Mouse (Mus musculus) heart, embryonic 14.5 days (tissue): ENCODE data around the gene Ms4a5. TPM values are rescaled to one million over a fixed set of nuclear protein-coding genes. Genes with fewer than 3 reads are reported as not detected.

Experiments
- ATAC-seq: fragments of 200-750 bp; cut with Nextera tagmentation; 2 replicates; pipeline ENCODE4 v1.8.0; 2017; ENCODE audit warnings: low read depth, moderate TSS enrichment; ENCODE audit not compliant: insufficient number of reproducible peaks, insufficient read depth, low FRiP score
- H3K27ac ChIP-seq, 2 experiments: fragments of 200-500 bp in 1 of 2; fragments of 300-500 bp in 1 of 2; sonication (generic) in 1 of 2; replicated peaks in 1 of 2; 2 replicates each; pipeline ENCODE4 v1.5.1; 2012 to 2014; ENCODE audit warnings: low read depth in 2 of 2, low read length in 2 of 2, control low read depth in 1 of 2, mild to moderate bottlenecking in 1 of 2, mixed read lengths in 1 of 2; ENCODE audit not compliant: control insufficient read depth in 1 of 2, insufficient read depth in 1 of 2
- H3K27me3 ChIP-seq: fragments of 300-500 bp; sonication (generic); 2 replicates; pipeline ENCODE4 v1.6.1; 2014; ENCODE audit warnings: mild to moderate bottlenecking, low read length, control low read depth; ENCODE audit not compliant: control insufficient read depth, insufficient read depth
- H3K36me3 ChIP-seq: fragments of 300-500 bp; sonication (generic); 2 replicates; pipeline ENCODE4 v1.6.1; 2014; ENCODE audit warnings: mild to moderate bottlenecking, control low read depth, low read length, mixed read lengths; ENCODE audit not compliant: control insufficient read depth, insufficient read depth
- H3K4me1 ChIP-seq, 2 experiments: fragments of 200-500 bp in 1 of 2; fragments of 300-500 bp in 1 of 2; sonication (generic) in 1 of 2; 2 replicates each; pipeline ENCODE4 v1.6.1; 2012 to 2014; ENCODE audit warnings: low read length in 2 of 2, control low read depth in 1 of 2, mixed read lengths in 1 of 2; ENCODE audit not compliant: control insufficient read depth in 2 of 2, insufficient read depth in 2 of 2
- H3K4me2 ChIP-seq: fragments of 300-500 bp; sonication (generic); 2 replicates; pipeline ENCODE4 v1.6.1; 2014; ENCODE audit warnings: mild to moderate bottlenecking, low read length
- H3K4me3 ChIP-seq, 2 experiments: fragments of 200-500 bp in 1 of 2; fragments of 300-500 bp in 1 of 2; sonication (generic) in 1 of 2; 2 replicates each; pipeline ENCODE4 v1.5.1; 2012 to 2014; ENCODE audit warnings: low read length in 2 of 2, mild to moderate bottlenecking in 2 of 2, control low read depth in 1 of 2, low read depth in 1 of 2, moderate library complexity in 1 of 2; ENCODE audit not compliant: control insufficient read depth in 1 of 2, insufficient read depth in 1 of 2
- H3K9ac ChIP-seq: fragments of 300-500 bp; sonication (generic); 2 replicates; pipeline ENCODE4 v1.6.1; 2014; ENCODE audit warnings: mild to moderate bottlenecking, low read length
- H3K9me3 ChIP-seq: fragments of 300-500 bp; sonication (generic); 2 replicates; pipeline ENCODE4 v1.6.1; 2016; ENCODE audit warnings: low read length, control low read depth; ENCODE audit not compliant: control insufficient read depth
- WGBS: fragments of 180-500 bp; shearing (Covaris S2); extraction: QIAGEN DNeasy Blood & Tissue Kit; methylation state at CpG from one replicate; pipeline ENCODE4 v1.1.7; 2014; 5-methylcytosine and 5-hydroxymethylcytosine counted together
- polyA plus RNA-seq: library from polyadenylated mRNA; unstranded; fragments of >200 nt; fragmentation: Nextera tagmentation; extraction: Ambion mirVana; gene quantifications from 2 replicates; pipeline ENCODE4 v1.2.1, GENCODE M21; 2014

The Ms4a5 gene
- polyA plus RNA-seq, 1 experiment from 2014 or later, result not detected

DNA sequence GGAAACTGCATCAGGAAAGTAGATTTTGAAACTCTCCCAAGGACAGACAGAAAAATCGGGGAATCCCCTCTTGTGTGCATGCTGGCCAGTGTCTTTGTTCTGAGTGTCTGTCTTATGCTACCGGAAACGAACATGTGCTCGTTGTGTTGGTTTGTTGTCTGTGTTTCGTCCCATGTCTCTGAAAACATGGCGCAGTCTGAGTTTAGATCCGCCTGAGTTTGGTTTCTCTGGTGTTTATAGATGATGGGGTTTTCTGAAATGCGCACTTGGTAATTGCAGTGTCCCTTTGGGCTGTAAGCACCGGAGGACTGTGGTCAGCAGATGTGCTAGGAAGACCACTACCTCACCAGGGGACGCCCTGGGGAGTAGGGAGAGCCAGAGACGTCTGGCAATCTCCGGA lies 9.3 kb upstream of the Ms4a5 start:
- H3K27ac ChIP-seq, result peak overlapping the region; percentile 33; a peak in 1 of 4 replicates

DNA sequence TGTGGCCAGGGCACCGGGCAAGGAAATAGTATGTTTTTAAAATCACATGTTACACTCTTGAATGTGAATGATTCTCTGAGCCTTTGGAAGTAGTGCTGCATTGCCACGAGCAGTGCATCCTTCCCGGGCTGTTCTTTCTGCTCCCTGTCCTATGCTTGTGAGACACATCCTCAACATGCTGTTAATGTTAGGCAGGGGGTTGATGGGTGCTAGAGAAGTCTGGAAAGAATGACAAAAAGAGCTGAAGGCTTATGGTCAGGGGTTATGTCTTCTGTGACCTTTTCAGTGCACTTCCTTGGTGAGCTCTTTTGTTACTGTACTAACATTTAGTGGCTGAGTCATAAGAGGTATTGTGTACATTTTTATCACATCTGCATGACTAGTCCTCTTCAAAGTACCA lies 3.5 kb downstream of the Ms4a5 start:
- no peaks in the 10 kb centered on the region for H3K27me3 ChIP-seq
- H3K36me3 ChIP-seq, result no peaks in the 10 kb centered on the region
- H3K9me3 ChIP-seq, result no peaks in the 10 kb centered on the region
- WGBS, result 78% methylated on average over 3 of the region's 3 CpGs
- H3K9ac ChIP-seq, result no peak overlapping the region
- no peak for ATAC-seq
- no peaks in the 10 kb centered on the region for H3K4me1 ChIP-seq
- H3K27ac ChIP-seq, result no peak overlapping the region
- no peak overlapping the region for H3K4me2 ChIP-seq
- no peak overlapping the region for H3K4me3 ChIP-seq

More for the DNA sequence above, 9.3 kb upstream of the Ms4a5 start:
- H3K4me2 ChIP-seq, result peak overlapping the region; percentile 69
- peak overlapping the region; percentile 46 to 73 for H3K4me3 ChIP-seq
- 2% methylated on average over 12 of the region's 12 CpGs for whole genome bisulfite sequencing
- H3K4me1 ChIP-seq, result no peaks in the 10 kb centered on the region
- H3K9ac ChIP-seq, result peak overlapping the region; percentile 72
- no peaks in the 10 kb centered on the region for H3K9me3 ChIP-seq
- no peaks in the 10 kb centered on the region for H3K27me3 ChIP-seq
- no peaks in the 10 kb centered on the region for H3K36me3 ChIP-seq
- no peak for ATAC-seq

DNA sequence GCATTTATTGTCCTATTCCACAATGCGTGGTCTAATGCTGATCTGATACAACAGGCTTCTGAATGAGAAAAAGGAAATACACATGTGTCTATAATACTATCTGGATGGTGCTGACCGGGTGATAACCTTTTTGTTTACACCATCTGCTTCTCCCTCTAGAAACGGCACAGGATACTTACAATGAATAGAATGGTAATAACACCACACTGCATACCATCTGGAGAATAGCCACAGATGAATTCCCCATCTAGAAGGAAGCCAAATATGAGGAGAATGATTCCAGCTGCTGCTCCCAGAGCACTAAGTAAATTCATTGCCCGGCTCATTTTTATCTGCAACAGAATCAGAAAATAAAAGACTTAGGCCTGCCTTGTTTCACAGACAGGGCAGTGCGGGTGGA lies 7.2 kb downstream of the Ms4a5 start:
- H3K9ac ChIP-seq, result no peak overlapping the region
- H3K27me3 ChIP-seq, result no peaks in the 10 kb centered on the region
- no peak overlapping the region for H3K4me3 ChIP-seq
- no peaks in the 10 kb centered on the region for H3K9me3 ChIP-seq
- H3K36me3 ChIP-seq, result no peaks in the 10 kb centered on the region
- no peaks in the 10 kb centered on the region for H3K4me1 ChIP-seq
- H3K4me2 ChIP-seq, result no peak overlapping the region
- 64% methylated on average over 5 of the region's 5 CpGs for WGBS
- no peak overlapping the region for H3K27ac ChIP-seq
- no peak for ATAC-seq

DNA sequence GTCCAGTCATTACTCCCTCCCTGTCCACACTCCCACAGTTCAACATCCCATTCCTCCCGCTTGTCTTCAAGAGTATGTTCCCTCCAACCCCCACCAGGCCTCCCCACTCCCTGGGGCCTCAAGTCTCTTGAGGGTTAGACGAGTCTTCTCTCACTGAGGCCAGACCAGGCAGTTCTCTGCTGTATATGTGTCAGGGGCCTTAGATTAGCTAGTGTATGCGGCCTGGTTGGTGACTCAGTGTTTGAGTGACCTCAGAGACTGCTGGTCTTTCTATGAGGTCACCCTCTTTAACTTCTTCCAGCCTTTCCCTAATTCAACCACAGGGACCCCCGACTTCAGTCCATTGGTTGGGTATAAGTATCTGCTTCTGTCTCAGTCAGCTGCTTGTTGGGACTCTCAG lies 16.7 kb downstream of the Ms4a5 start:
- ATAC-seq, result no peak
- no peak overlapping the region for H3K27ac ChIP-seq
- no peak overlapping the region for H3K4me2 ChIP-seq
- H3K9ac ChIP-seq, result no peak overlapping the region
- no peaks in the 10 kb centered on the region for H3K36me3 ChIP-seq
- no peaks in the 10 kb centered on the region for H3K27me3 ChIP-seq
- no peaks in the 10 kb centered on the region for H3K9me3 ChIP-seq
- H3K4me1 ChIP-seq, result no peaks in the 10 kb centered on the region
- WGBS, result 71% methylated on average over 4 of the region's 4 CpGs
- no peak overlapping the region for H3K4me3 ChIP-seq

DNA sequence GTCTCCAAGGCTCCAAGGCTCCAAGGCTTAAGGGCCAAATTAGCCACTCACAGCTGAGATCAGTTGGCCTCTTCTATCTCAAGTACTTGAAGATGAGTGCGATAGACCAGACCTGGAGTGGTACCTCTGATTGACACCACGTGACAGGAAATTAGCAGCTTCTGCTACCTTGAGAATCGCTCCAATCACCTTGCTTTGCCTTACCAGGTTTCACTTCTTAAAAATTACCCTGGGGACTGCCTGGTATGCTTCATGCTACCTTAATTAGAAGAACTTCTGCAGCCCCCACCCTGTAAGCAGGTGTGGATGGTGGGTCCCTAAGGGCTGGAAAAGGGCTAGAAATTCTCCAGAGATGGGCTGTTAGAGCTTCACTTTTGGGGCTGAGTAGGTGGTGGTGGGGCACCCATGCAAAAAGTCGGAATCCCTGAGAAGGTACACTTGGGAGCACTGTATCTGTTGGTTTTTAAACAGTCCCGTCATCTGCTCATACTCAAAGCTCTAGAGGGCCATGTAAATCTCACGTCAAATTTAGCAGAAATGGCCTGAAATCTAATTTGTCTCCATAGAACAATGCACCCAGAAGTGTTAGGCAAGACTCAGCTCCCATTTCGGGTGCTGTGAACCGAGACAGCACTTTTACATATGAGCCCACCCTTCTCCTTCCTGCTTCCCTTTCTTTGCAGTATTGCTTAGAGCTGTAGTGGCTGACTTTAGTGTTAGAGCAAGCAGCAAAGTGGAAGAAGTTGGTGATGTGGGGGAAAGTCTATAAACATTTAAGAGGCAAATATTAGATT lies 17.4 kb downstream of the Ms4a5 start, which contains the start of gene Ms4a1:
Gene Ms4a1, minus strand, starts transcription at position 190 of the 794 bp plus-strand sequence.
- no peak within 1 kb of the TSS for H3K4me3 ChIP-seq
- H3K4me2 ChIP-seq, result no peak within 1 kb of the TSS
- H3K9me3 ChIP-seq, result no peaks in the 10 kb centered on the region
- H3K27ac ChIP-seq, result no peak within 1 kb of the TSS
- no peak within 1 kb of the TSS for H3K9ac ChIP-seq
- WGBS, result 69% methylated on average over 8 of the region's 8 CpGs
- no peaks in the 10 kb centered on the region for H3K36me3 ChIP-seq
- no peaks in the 10 kb centered on the region for H3K4me1 ChIP-seq
- no peaks in the 10 kb centered on the region for H3K27me3 ChIP-seq
- no peak for ATAC-seq

DNA sequence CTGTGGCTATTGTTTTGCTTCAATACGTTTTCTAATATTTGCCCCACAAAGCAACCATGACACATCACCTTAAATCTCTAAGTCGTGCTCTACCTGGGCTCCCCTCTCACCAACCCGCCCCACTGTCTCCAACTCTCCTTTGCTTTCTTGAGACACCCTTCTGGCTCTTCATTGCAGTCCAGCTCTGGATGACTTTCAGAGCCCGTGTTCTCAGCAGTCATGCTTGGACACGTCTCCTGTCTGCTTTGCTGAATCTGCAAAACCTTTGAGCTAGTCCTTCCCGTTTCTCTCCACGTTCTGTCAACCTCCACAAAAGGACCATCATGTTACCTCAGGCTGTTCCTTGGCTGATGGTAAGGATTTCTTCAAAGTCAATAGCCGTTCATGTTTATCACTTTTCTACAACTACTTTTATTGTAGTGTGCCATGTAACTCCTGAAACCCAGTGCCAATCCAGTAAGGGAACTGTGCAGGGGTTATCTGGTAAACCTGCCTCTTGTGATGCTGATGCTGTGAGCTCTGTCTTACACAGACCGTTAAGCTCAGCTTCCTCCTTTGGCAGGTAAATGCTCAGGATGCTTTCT lies 19.0 kb downstream of the Ms4a5 start:
- H3K4me3 ChIP-seq, result no peak overlapping the region
- ATAC-seq, result no peak
- no peaks in the 10 kb centered on the region for H3K4me1 ChIP-seq
- H3K27me3 ChIP-seq, result no peaks in the 10 kb centered on the region
- 75% methylated on average over 9 of the region's 9 CpGs for WGBS
- H3K9ac ChIP-seq, result no peak overlapping the region
- no peaks in the 10 kb centered on the region for H3K9me3 ChIP-seq
- H3K36me3 ChIP-seq, result no peaks in the 10 kb centered on the region
- H3K27ac ChIP-seq, result no peak overlapping the region
- H3K4me2 ChIP-seq, result no peak overlapping the region

DNA sequence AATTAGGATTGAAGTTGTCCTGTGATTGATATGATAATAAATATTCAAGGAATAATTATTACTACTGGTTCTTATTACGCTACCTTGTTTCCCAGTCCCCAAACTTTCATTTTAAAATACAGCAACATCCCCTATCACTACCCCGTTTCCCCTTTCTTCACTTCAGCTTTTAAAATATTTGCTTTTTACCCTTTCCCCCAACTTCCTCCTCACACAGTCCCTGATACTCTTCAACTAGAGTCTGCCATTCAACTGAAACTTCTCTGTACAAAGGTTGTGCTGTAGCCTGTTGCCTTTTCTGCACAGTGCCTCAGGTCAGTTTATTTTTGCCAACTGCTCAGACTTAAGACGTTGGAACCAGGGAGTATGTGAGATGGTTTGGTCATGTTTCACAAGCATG lies 20.1 kb downstream of the Ms4a5 start:
- H3K4me1 ChIP-seq, result no peaks in the 10 kb centered on the region
- H3K36me3 ChIP-seq, result no peaks in the 10 kb centered on the region
- no peak overlapping the region for H3K9ac ChIP-seq
- no peak for ATAC-seq
- no peak overlapping the region for H3K27ac ChIP-seq
- H3K27me3 ChIP-seq, result no peaks in the 10 kb centered on the region
- no peak overlapping the region for H3K4me2 ChIP-seq
- no peaks in the 10 kb centered on the region for H3K9me3 ChIP-seq
- WGBS, result 72% methylated on average over 3 of the region's 3 CpGs
- H3K4me3 ChIP-seq, result no peak overlapping the region
